Mouse (Mus musculus) midbrain, embryonic 16.5 days (tissue): ENCODE data around the gene H2al1h. TPM values are rescaled to one million over a fixed set of nuclear protein-coding genes. Genes with fewer than 3 reads are reported as not detected.
"Not testable (repeated sequence)": the region's sequence is repeated elsewhere in the genome, so short reads cannot be mapped to it uniquely, and the experiment has no call there.

Experiments
- ATAC-seq: fragments of 200-750 bp; cut with Nextera tagmentation; 2 replicates; pipeline ENCODE4 v1.8.0; 2017; ENCODE audit warnings: moderate TSS enrichment
- H3K27ac ChIP-seq: fragments of 300-500 bp; sonication (generic); 2 replicates; pipeline ENCODE4 v1.5.1; 2014; ENCODE audit warnings: mild to moderate bottlenecking, low read length, mixed read lengths
- H3K27me3 ChIP-seq: fragments of 300-500 bp; sonication (generic); 2 replicates; pipeline ENCODE4 v1.6.1; 2014; ENCODE audit warnings: low read depth, low read length, mixed read lengths; ENCODE audit not compliant: control insufficient read depth, insufficient read depth
- H3K36me3 ChIP-seq: fragments of 300-500 bp; sonication (generic); 2 replicates; pipeline ENCODE4 v1.6.1; 2014; ENCODE audit warnings: mild to moderate bottlenecking, low read length, moderate library complexity, mixed read lengths; ENCODE audit not compliant: control insufficient read depth, insufficient read depth
- H3K4me1 ChIP-seq: fragments of 300-500 bp; sonication (generic); 2 replicates; pipeline ENCODE4 v1.6.1; 2014; ENCODE audit warnings: mild to moderate bottlenecking, low read length, mixed read lengths; ENCODE audit not compliant: control insufficient read depth, insufficient read depth
- H3K4me2 ChIP-seq: fragments of 300-500 bp; sonication (generic); 2 replicates; pipeline ENCODE4 v1.6.1; 2014; ENCODE audit warnings: mild to moderate bottlenecking, low read length, mixed read lengths
- H3K4me3 ChIP-seq: fragments of 300-500 bp; sonication (generic); 2 replicates; pipeline ENCODE4 v1.5.1; 2014; ENCODE audit warnings: low read depth, mild to moderate bottlenecking, low read length, moderate library complexity, mixed read lengths
- H3K9ac ChIP-seq: fragments of 300-500 bp; sonication (generic); 2 replicates; pipeline ENCODE4 v1.6.1; 2014; ENCODE audit warnings: low read depth, low read length, mixed read lengths
- H3K9me3 ChIP-seq: fragments of 300-500 bp; sonication (generic); replicated peaks from 2 replicates; pipeline ENCODE4 v1.6.1; 2014; ENCODE audit warnings: mild to moderate bottlenecking, low read length, mixed read lengths; ENCODE audit not compliant: control insufficient read depth, poor library complexity, severe bottlenecking
- WGBS: fragments of 180-500 bp; shearing (Covaris S2); extraction: QIAGEN DNeasy Blood & Tissue Kit; methylation state at CpG from one replicate; pipeline ENCODE4 v1.1.7; 2014; 5-methylcytosine and 5-hydroxymethylcytosine counted together
- polyA plus RNA-seq: library from polyadenylated mRNA; unstranded; fragments of >200 nt; fragmentation: Nextera tagmentation; extraction: Ambion mirVana; gene quantifications from 2 replicates; pipeline ENCODE4 v1.2.1, GENCODE M21; 2015

H2al1h gene
- polyA plus RNA-seq, 1 experiment from 2014 or later, result not detected

DNA sequence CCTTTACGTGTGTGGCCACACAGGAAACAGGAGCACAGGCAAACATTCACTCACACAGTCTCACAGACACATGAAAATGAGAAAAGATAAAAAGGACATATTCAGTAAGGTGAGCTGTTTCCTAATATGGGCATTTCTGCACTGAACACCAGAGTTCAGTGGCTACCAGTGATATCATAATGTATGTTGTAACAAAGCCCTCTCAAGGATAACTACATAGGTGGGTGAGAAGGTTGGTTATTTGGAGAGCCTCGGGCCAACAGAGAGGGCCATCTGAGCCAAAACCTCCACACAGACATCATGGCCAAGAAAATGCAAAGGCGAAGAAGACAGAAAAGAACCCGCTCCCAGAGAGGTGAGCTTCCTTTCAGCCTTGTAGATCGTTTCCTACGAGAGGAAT, 12.8 kb upstream of the H2al1h start, which contains the start of gene H2al1d:
H2al1d (plus strand) TSS at position 301 of the 400 bp plus-strand sequence.
- H3K27ac ChIP-seq, ATAC-seq, H3K9ac ChIP-seq, H3K9me3 ChIP-seq, H3K4me1 ChIP-seq, H3K36me3 ChIP-seq, H3K4me2 ChIP-seq, H3K27me3 ChIP-seq, H3K4me3 ChIP-seq: not testable (repeated sequence)
- no CpG with 5 or more reads among the region's 6 CpGs for WGBS

DNA sequence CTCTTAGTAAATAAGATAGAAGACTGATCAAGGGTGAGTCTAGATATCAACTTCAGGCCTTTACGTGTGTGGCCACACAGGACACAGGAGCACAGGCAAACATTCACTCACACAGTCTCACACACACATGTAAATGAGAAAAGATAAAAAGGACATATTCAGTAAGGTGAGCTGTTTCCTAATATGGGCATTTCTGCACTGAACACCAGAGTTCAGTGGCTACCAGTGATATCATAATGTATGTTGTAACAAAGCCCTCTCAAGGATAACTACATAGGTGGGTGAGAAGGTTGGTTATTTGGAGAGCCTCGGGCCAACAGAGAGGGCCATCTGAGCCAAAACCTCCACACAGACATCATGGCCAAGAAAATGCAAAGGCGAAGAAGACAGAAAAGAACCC, 9.7 kb upstream of the H2al1h start, which contains the start of gene H2al1e:
H2al1e (plus strand) TSS at position 301 of the 400 bp plus-strand sequence.
- not testable (repeated sequence) for ATAC-seq, H3K27ac ChIP-seq, H3K27me3 ChIP-seq, H3K4me2 ChIP-seq, H3K4me3 ChIP-seq, H3K9ac ChIP-seq, H3K36me3 ChIP-seq, H3K4me1 ChIP-seq, H3K9me3 ChIP-seq
- no CpG with 5 or more reads among the region's 3 CpGs for WGBS

DNA sequence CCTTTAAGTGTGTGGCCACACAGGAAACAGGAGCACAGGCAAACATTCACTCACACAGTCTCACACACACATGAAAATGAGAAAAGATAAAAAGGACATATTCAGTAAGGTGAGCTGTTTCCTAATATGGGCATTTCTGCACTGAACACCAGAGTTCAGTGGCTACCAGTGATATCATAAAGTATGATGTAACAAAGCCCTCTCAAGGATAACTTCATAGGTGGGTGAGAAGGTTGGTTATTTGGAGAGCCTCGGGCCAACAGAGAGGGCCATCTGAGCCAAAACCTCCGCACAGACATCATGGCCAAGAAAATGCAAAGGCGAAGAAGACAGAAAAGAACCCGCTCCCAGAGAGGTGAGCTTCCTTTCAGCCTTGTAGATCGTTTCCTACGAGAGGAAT, 6.4 kb upstream of the H2al1h start, which contains the start of gene H2al1f:
H2al1f (plus strand) TSS at position 301 of the 400 bp plus-strand sequence.
- H3K4me2 ChIP-seq, H3K4me1 ChIP-seq, H3K9me3 ChIP-seq, H3K4me3 ChIP-seq, H3K27ac ChIP-seq, H3K36me3 ChIP-seq, ATAC-seq, H3K27me3 ChIP-seq, H3K9ac ChIP-seq: not testable (repeated sequence)
- WGBS, result no CpG with 5 or more reads among the region's 6 CpGs

DNA sequence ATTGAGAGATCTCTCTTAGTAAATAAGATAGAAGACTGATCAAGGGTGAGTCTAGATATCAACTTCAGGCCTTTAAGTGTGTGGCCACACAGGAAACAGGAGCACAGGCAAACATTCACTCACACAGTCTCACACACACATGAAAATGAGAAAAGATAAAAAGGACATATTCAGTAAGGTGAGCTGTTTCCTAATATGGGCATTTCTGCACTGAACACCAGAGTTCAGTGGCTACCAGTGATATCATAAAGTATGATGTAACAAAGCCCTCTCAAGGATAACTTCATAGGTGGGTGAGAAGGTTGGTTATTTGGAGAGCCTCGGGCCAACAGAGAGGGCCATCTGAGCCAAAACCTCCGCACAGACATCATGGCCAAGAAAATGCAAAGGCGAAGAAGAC, 3.3 kb upstream of the H2al1h start, which contains the start of gene H2al1g:
H2al1g (plus strand) TSS at position 301 of the 400 bp plus-strand sequence.
- H3K9me3 ChIP-seq, H3K36me3 ChIP-seq, H3K27ac ChIP-seq, ATAC-seq, H3K4me1 ChIP-seq, H3K27me3 ChIP-seq, H3K4me2 ChIP-seq, H3K4me3 ChIP-seq, H3K9ac ChIP-seq: not testable (repeated sequence)
- no CpG with 5 or more reads among the region's 3 CpGs for WGBS

DNA sequence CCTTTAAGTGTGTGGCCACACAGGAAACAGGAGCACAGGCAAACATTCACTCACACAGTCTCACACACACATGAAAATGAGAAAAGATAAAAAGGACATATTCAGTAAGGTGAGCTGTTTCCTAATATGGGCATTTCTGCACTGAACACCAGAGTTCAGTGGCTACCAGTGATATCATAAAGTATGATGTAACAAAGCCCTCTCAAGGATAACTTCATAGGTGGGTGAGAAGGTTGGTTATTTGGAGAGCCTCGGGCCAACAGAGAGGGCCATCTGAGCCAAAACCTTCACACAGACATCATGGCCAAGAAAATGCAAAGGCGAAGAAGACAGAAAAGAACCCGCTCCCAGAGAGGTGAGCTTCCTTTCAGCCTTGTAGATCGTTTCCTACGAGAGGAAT, 3.1 kb downstream of the H2al1h start, which contains the start of gene H2al1i:
H2al1i (plus strand) TSS at position 301 of the 400 bp plus-strand sequence.
- not testable (repeated sequence) for H3K9me3 ChIP-seq, ATAC-seq, H3K9ac ChIP-seq, H3K4me2 ChIP-seq, H3K4me3 ChIP-seq, H3K27me3 ChIP-seq, H3K36me3 ChIP-seq, H3K27ac ChIP-seq, H3K4me1 ChIP-seq
- 83% methylated on average over 2 of the region's 5 CpGs for WGBS

DNA sequence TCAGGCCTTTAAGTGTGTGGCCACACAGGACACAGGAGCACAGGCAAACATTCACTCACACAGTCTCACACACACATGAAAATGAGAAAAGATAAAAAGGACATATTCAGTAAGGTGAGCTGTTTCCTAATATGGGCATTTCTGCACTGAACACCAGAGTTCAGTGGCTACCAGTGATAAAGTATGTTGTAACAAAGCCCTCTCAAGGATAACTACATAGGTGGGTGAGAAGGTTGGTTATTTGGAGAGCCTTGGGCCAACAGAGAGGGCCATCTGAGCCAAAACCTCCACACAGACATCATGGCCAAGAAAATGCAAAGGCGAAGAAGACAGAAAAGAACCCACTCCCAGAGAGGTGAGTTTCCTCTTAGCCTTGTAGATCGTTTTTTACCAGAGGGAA, 6.2 kb downstream of the H2al1h start, which contains the start of gene H2al1j:
H2al1j (plus strand) TSS at position 301 of the 400 bp plus-strand sequence.
- ATAC-seq, H3K4me2 ChIP-seq, H3K9ac ChIP-seq, H3K27ac ChIP-seq, H3K27me3 ChIP-seq, H3K4me3 ChIP-seq, H3K4me1 ChIP-seq, H3K9me3 ChIP-seq, H3K36me3 ChIP-seq: not testable (repeated sequence)
- WGBS, result 81% methylated on average over 2 of the region's 2 CpGs

DNA sequence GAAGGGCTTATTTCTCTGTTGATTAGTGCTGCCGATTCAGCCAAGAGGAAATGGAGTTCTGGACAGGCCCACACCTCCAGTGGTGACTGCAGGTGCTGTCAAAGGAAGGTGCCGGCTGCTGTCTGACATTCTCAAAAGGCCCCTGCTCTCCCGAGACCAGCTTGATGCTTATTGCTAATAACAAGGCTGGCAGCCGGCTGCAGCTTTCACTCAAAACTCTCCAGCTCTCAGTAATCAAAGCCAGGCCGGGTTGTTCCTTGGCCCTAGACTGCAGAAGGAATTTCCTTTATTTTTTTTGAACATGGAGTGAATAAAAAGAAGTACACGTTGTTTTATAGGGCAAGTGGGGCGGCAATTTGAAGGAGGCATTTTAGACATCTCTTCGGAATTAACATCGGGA, 24.5 kb downstream of the H2al1h start:
- no peak for ATAC-seq
- 52% methylated on average over 9 of the region's 9 CpGs for WGBS
- Histone ChIP-seq H3K27ac (no peak overlapping the region; the same call in 1 of the 2 replicates), H3K4me3 (no peak overlapping the region), H3K9me3 (no peaks in the 10 kb centered on the region), H3K36me3 (no peaks in the 10 kb centered on the region), H3K9ac (no peak overlapping the region), H3K4me1 (no peaks in the 10 kb centered on the region), H3K27me3 (no peaks in the 10 kb centered on the region), H3K4me2 (no peak overlapping the region)

DNA sequence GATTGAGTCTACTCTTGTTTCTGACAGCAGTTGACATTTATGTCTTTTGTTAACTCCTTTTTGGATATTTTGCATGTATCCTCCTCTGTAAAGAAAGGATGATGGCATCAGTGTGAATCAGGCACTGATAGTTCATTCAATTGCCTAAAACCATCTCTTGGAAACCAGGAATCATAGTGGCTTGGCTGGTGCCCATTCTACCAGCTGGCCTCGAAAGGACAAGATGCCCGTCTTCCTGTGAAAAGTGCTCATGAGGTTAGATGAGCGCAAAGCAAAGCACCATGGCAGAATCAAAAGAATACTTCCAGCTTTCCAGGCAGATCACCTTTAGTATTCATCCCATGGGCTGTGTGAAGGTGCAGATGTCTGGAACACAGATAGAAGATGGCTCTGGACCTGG, 25.5 kb downstream of the H2al1h start:
- no peak overlapping the region for H3K4me3 ChIP-seq
- H3K36me3 ChIP-seq, result no peaks in the 10 kb centered on the region
- no peaks in the 10 kb centered on the region for H3K27me3 ChIP-seq
- H3K27ac ChIP-seq, result no peak overlapping the region
- H3K4me2 ChIP-seq, result no peak overlapping the region
- 91% methylated on average over 3 of the region's 3 CpGs for WGBS
- no peaks in the 10 kb centered on the region for H3K9me3 ChIP-seq
- H3K4me1 ChIP-seq, result no peaks in the 10 kb centered on the region
- ATAC-seq, result no peak
- H3K9ac ChIP-seq, result no peak overlapping the region

DNA sequence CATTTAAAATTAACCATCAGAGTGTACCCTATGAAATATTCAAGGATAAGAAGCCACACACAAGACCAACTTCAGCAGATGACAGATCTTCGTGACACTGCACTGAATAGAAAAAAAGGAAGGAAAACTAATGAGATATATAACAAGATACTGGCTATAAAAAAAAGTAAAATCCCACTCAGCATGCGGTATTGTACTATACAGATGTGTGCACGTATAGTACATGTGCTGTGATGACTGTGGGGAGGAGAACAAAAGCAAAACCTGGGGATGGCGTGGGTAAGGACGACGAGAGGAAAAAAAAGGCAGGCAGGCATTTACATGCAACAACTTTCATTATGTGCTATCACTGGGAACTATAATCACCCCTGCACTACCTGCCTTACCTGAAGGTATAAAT, 39.5 kb downstream of the H2al1h start:
- WGBS, result 77% methylated on average over 6 of the region's 6 CpGs
- Histone ChIP-seq H3K9ac (no peak overlapping the region), H3K36me3 (no peaks in the 10 kb centered on the region), H3K27me3 (no peaks in the 10 kb centered on the region), H3K9me3 (no peaks in the 10 kb centered on the region), H3K4me1 (no peaks in the 10 kb centered on the region; the same call in 1 of the 2 replicates), H3K4me2 (no peak overlapping the region), H3K27ac (no peak overlapping the region), H3K4me3 (no peak overlapping the region)
- ATAC-seq, result no peak
